Mouse (Mus musculus) 3134 (cell line): Measurements from ENCODE around the gene Smarcc2.
"Not testable (repeated sequence)": the region's sequence is repeated elsewhere in the genome, so short reads cannot be mapped to it uniquely, and the experiment has no call there.

Source experiments
- DNase-seq: peaks from one replicate; pipeline ENCODE4 v3.0.0-alpha.2; 2011; ENCODE audit warnings: low spot score; ENCODE audit not compliant: insufficient read length; ENCODE audit errors: extremely low read depth

Gene Smarcc2

DNA sequence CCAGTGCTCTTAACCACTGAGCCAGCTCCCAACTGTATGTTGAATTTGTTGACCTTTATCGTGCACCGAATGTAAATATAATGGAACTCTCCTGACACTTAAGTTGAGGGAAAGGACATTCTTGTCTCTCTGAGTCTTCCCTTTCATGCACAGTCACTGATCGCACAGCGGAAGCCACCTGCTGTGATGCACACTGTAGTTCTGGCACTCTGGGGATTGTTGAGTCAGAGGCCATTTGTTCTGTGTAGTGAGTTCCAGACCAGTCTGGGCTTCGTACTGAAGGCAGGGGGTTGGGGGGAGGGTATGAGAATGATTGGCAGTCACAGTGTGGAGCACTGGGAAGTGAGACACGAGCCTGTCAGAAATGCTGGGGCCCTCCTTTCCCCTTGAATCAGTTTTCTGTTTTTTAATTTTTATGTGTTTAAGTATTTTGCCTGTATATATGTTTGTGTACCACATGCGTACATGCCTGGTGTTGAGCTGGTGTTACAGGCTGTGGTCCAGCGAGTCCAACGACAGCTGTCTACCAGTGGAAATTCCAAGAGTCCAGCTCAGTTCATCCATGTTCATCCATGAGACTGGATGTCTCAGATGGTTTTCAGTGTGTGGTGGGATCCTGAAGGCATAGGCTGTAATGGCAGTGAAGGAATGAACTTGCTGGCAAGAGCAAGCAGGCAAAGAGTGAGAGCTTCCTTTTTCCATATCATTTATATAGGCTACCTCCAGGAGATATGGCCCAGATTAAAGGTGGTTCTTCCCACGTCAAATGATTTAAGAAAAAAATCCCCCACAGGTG lies 17.5 kb upstream of the Smarcc2 start:
- DNase-seq: no peak

DNA sequence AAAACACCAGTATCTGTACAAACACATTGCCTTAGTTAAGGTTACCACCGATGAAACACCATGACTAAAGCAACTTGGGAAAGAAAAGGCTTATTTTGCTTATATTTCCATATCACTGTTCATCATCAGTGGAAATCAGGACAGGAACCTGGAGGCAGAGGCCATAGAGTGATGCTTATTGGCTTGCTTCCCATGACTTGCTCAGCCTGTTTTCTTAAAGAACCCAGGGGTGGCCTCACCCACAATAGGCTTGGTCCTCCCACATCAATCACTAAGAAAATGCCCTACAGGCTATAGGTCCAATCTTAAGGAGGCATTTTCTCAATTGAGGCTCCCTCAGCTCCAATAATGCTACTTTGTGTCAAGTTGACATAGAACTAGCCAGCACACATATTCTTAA lies 16.3 kb upstream of the Smarcc2 start:
- no peak for DNase-seq

- no peak for DNase-seq
These were observed 14.7 kb upstream of the Smarcc2 start for GRCm38 (mm10) chr10:128444354-128444753.

DNA sequence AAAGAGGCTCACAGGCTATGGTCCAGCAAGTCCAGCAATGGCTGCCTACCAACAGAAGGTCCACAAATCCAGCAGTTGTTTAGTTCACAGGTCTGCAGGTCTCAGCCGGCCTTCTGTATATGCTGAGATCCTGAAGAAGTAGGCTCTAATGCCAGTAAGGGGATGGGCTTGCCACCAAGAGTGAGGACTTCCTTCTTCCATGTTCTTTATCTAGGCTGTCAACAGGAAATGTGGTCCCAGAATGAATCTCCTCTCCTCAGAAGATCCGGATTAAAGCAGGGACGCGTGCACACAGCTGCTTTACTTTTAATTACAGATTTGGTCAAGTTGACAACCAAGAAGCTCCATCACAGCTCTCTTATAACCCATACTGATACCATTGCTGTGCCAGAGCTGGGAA lies 13.6 kb upstream of the Smarcc2 start:
- DNase-seq: no peak

GRCm38 (mm10) chr10:128451014-128451413 lies 8.0 kb upstream of the Smarcc2 start:
- no peak for DNase-seq

- DNase-seq: no peak
These were observed 4.6 kb upstream of the Smarcc2 start for GRCm38 (mm10) chr10:128454471-128454870.

- DNase-seq: peak; percentile 71
These were observed 3.8 kb upstream of the Smarcc2 start for GRCm38 (mm10) chr10:128455280-128455679.

GRCm38 (mm10) chr10:128457676-128458075 lies 1.4 kb upstream of the Smarcc2 start:
- no peak for DNase-seq

DNA sequence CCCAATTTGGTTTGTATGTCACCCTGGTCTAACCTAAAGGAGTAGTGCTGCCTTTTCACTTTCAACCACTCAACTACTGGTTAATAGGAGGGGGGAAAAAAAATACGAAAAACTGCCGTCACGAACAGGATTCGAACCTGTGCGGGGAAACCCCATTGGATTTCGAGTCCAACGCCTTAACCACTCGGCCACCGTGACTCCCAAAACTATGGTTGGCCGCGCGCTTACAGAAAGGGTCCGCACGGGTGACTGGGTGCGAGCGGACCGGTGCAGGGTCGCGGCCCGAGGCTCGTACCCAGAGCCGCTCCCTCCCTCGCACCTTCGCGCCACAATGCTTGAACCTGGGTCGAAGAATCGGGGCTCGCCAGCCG lies 715 bp upstream of the Smarcc2 start:
- peak; percentile 90 for DNase-seq

DNA sequence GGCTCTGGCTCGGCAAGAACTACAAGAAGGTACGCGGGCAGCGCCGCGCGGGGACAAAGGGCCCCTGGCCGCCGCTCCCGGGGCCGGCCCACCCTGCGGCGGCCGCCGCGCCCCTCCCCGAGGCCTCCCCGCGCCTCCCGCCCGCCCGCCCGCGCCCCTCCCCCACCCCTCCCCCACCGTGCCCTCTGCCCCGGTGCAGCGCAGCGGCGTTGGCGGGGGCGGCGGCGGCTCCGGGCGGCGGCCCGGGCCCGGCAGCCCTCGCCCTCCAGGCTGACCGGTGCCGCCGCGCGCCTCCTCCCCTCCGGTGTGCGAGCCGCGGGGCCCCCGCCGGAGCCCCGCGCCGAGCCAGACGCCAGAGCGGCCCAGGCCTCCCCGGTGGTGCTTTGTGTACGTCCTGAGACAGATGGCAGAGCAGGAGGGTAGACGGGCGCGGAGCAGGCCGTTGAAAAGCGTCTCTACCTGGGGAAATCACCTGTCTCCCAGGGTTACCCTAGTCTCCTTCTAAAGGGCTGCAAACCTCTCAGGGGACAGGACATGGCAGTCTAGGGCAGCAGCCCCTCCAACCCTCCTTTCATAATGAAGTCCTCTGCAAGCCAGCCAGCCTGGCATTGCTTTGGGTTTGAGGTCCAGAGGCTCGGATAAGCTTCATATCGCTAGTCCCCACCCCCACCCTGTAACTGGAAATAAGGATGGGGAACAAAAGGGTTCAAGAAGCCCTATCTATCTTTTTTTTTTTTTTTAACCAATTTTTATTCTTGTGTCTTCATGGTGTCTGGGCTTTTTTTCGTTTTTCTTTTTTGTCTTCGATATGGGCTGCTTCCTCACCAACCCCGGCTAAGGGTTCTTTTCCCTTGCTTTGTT lies 591 bp downstream of the Smarcc2 start:
- DNase-seq: peak; percentile 55

DNA sequence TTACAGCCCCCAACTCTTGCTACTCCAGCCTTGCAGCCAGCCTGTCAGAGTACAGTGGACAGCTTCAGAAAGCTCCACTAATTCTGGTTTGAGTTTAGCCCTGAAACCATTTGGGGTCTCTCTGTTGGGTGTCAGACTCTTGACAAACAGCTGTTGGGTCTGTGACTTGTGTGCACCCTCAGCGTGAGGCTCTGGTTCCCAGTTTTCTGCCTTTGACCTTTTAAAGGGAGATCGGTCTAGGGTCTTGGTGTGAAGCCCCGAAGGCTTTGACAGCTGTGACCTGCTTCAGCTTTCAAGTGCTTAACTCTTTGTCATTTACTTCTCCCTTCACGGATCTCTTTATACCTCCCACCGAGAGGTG lies 1.2 kb downstream of the Smarcc2 start:
- DNase-seq: no peak

DNA sequence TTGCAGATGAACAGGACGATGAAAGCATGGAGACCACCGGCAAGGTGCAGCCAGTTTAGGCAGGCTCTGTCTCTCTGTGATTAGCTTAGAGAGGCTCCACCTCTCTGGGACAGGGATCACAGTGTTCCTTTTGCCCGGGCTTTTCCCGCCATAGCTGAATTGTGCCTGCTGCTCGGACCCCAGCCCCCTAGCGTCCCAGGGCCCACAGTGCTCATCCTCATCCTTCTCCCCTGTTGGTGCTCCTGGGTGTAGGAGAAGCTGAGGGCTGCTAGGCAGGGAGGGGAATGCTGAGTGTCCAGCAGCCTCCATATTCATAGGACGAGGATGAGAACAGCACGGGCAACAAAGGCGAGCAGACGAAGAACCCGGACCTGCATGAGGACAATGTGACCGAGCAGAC lies 15.3 kb downstream of the Smarcc2 start:
- no peak for DNase-seq

DNA sequence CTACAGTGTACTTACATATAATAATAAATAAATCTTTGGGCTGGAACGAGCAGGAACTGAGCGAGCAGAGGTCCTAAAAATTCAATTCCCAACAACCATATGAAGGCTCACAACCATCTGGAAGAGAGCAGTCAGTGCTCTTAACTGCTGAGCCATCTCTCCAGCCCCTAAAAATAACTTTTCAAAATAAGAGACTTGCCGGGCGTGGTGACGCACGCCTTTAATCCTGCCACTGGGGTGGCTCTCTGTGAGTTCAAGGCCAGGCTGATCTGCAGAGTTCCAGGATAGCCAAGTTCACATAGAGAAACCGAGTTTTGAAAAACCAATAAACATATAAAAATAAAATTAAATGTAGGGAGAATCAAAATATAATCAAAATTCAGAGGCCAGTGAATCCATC lies 27.3 kb downstream of the Smarcc2 start:
- DNase-seq: no peak

GRCm38 (mm10) chr10:128487861-128488712 lies 29.0 kb downstream of the Smarcc2 start:
- no peak for DNase-seq

- no peak for DNase-seq
These were observed 29.7 kb downstream of the Smarcc2 start for GRCm38 (mm10) chr10:128488776-128489175.

- DNase-seq: no peak
These were observed 30.3 kb downstream of the Smarcc2 start for GRCm38 (mm10) chr10:128489380-128489779.

DNA sequence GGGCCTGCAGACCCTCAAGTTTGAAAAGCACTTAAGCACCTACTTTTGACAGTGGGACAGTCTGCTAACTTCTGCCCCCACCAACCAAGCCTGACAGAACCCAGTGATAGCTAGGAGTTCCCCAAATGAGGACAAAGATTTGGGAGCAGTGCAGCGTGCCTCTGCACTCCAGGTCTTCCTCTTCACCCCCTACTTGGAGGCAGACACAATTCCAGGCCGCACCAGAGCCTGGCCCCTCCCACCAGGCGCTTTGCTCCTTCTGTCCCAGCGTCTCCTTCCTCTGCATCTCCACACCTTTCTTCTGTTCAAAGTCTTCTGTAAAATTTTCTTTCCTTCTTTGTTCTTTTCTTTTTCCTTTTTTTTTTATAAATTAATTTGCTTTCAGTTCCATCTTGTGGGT lies 30.7 kb downstream of the Smarcc2 start:
- no peak for DNase-seq

GRCm38 (mm10) chr10:128490232-128490631 lies 31.2 kb downstream of the Smarcc2 start:
- peak; percentile 48 for DNase-seq

DNA sequence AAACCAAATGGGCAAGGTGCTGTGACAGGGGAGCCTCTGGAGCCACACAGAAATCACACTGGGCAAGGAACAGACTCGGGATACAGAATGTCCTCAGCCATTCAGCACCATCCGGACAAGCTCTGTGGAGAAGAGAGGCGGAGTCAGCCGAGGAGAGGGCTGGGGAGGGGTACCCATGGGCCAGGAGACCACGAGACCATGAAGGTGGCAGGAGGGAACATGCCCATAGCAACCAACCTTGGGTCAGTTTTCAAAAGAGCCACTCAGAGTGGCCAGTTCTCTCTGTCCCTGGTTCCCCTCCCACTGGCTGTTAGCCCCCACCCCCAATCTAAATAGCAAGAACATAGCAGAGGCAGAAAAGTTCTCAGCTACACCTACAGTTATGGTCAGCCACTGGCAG lies 31.9 kb downstream of the Smarcc2 start:
- no peak for DNase-seq

GRCm38 (mm10) chr10:128491495-128491894 lies 32.4 kb downstream of the Smarcc2 start:
- DNase-seq: no peak

GRCm38 (mm10) chr10:128492051-128492450 lies 33.0 kb downstream of the Smarcc2 start:
- DNase-seq: not testable (repeated sequence)
